Mouse (Mus musculus): ENCODE data around the gene Fam213a. TPM values are rescaled to one million over a fixed set of nuclear protein-coding genes. Genes with fewer than 3 reads are reported as not detected.

Gene Fam213a
- polyA plus RNA-seq, 1 experiment from 2014 or later, result 96.5 TPM

DNA sequence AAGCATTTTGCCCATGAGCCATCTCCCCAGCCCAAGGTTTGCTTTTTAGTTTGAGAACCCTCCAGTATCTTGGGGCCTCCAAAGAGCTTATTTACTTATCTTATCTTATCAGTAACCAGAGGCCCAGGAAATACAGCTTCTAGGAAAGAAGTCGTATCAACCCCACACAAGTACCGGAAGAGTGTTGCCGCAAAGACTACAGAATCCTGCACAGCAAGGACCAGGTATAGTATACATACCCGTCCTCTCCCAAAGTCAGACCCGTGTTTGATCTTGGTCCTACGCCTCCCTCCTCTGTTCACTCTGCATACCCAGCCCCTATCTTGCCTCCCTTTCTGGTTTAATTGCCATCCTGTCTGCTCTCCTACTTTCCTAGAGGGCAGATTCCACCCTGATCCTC is 21.1 kb downstream of the Fam213a start:
- Histone ChIP-seq H3K9ac (ENCODE audit: low read depth, low read length) (peak overlapping the region; percentile 57), H3K36me3 (ENCODE audit: control insufficient read depth, insufficient read depth) (peaks cover 11% of the 10 kb centered on the region), H3K27me3 (ENCODE audit: control insufficient read depth, insufficient read depth, low read depth, low read length) (no peaks in the 10 kb centered on the region), H3K4me2 (ENCODE audit: low read depth, low read length) (peak overlapping the region; percentile 51), H3K4me1 (ENCODE audit: control insufficient read depth, low read depth, low read length) (peaks cover 42% of the 10 kb centered on the region), H3K27ac (ENCODE audit: low read length) (peak overlapping the region; percentile 85), H3K9me3 (replicated peaks; ENCODE audit: control insufficient read depth, low read length) (no peaks in the 10 kb centered on the region), H3K4me3 (ENCODE audit: low read depth, low read length) (peak overlapping the region; percentile 35)
- peak; percentile 83 for ATAC-seq (ENCODE audit: low read depth)
- WGBS (ENCODE audit: insufficient replicate concordance), result 10% methylated on average over 6 of the region's 6 CpGs

DNA sequence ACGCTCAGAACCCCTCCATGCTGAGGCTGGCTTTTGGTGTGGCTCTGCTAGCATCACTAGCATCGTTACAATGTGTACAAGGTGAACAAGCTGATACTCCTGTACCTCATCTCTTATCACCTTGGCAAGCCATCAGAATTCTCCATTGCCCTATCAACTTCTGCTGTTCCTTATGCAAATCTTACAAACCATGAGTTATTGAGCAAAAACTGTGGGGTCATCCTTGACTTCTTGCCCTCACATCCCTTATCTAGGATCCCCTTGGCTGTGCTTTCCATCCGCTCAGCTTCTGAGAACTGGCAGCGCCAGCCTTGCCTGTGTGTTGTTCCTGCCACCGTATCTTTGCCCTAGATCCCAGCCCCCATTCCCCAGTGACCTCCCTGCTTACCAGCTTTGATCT is 24.8 kb downstream of the Fam213a start:
- ATAC-seq (ENCODE audit: low read depth), result peak; percentile 22
- H3K9ac ChIP-seq (ENCODE audit: low read depth, low read length), result no peak overlapping the region
- H3K27ac ChIP-seq (ENCODE audit: low read length), result no peak overlapping the region
- 30% methylated on average over 5 of the region's 5 CpGs for WGBS (ENCODE audit: insufficient replicate concordance)
- H3K9me3 ChIP-seq (replicated peaks; ENCODE audit: control insufficient read depth, low read length), result no peaks in the 10 kb centered on the region
- no peak overlapping the region for H3K4me2 ChIP-seq (ENCODE audit: low read depth, low read length)
- H3K27me3 ChIP-seq (ENCODE audit: control insufficient read depth, insufficient read depth, low read depth, low read length), result no peaks in the 10 kb centered on the region
- H3K4me3 ChIP-seq (ENCODE audit: low read depth, low read length), result no peak overlapping the region
- H3K36me3 ChIP-seq (ENCODE audit: control insufficient read depth, insufficient read depth), result no peaks in the 10 kb centered on the region
- H3K4me1 ChIP-seq (ENCODE audit: control insufficient read depth, low read depth, low read length), result peaks cover 42% of the 10 kb centered on the region

DNA sequence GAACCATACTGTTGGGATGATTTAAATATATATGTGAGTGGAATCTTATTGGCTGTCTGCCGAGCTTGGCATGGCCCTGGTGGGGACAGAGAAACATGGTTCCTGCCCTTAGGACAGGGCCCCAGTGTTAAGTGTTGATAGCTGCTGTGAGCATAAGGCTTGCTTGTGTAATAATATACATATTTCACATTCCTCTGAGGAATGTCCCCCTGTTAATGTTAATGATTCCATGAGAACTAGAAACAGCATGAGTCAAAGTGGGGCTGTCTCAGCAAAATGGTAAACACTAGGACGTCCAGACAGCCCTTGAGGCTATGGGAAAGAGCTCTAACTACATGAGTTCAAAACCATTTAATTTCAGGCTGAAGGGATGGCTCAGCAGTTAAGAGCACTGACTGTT is 26.4 kb downstream of the Fam213a start:
- no peak overlapping the region for H3K4me3 ChIP-seq (ENCODE audit: low read depth, low read length)
- H3K4me1 ChIP-seq (ENCODE audit: control insufficient read depth, low read depth, low read length), result peaks cover 32% of the 10 kb centered on the region
- no peak overlapping the region for H3K9ac ChIP-seq (ENCODE audit: low read depth, low read length)
- no peaks in the 10 kb centered on the region for H3K9me3 ChIP-seq (replicated peaks; ENCODE audit: control insufficient read depth, low read length)
- H3K27ac ChIP-seq (ENCODE audit: low read length), result no peak overlapping the region
- no peaks in the 10 kb centered on the region for H3K27me3 ChIP-seq (ENCODE audit: control insufficient read depth, insufficient read depth, low read depth, low read length)
- no peaks in the 10 kb centered on the region for H3K36me3 ChIP-seq (ENCODE audit: control insufficient read depth, insufficient read depth)
- no peak for ATAC-seq (ENCODE audit: low read depth)
- WGBS (ENCODE audit: insufficient replicate concordance), result 62% methylated on average over 2 of the region's 2 CpGs
- no peak overlapping the region for H3K4me2 ChIP-seq (ENCODE audit: low read depth, low read length)

DNA sequence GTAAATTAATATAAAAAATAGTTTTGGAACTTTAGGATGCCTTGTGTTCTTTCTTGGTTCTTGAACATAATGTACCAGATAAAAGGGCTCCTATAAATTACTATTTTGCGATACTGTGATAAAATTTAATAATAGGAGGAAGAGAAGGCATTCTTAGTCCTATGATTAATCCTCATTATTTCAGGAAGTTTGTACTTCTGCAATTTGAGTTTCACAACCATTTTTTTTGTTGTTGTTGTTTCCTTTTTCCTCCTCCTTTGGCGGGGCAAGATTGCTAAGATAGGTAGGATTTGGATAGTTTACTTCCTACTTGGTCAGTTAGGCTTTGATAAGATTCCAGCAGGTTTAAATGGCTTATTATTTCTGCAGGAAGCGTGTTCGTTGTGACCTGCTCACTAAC is 28.0 kb downstream of the Fam213a start:
- no peak for ATAC-seq (ENCODE audit: low read depth)
- no peak overlapping the region for H3K4me3 ChIP-seq (ENCODE audit: low read depth, low read length)
- H3K27ac ChIP-seq (ENCODE audit: low read length), result no peak overlapping the region
- no peaks in the 10 kb centered on the region for H3K9me3 ChIP-seq (replicated peaks; ENCODE audit: control insufficient read depth, low read length)
- no peak overlapping the region for H3K4me2 ChIP-seq (ENCODE audit: low read depth, low read length)
- no peaks in the 10 kb centered on the region for H3K36me3 ChIP-seq (ENCODE audit: control insufficient read depth, insufficient read depth)
- 58% methylated on average over 4 of the region's 4 CpGs for WGBS (ENCODE audit: insufficient replicate concordance)
- H3K9ac ChIP-seq (ENCODE audit: low read depth, low read length), result no peak overlapping the region
- peaks cover 17% of the 10 kb centered on the region for H3K4me1 ChIP-seq (ENCODE audit: control insufficient read depth, low read depth, low read length)
- no peaks in the 10 kb centered on the region for H3K27me3 ChIP-seq (ENCODE audit: control insufficient read depth, insufficient read depth, low read depth, low read length)

DNA sequence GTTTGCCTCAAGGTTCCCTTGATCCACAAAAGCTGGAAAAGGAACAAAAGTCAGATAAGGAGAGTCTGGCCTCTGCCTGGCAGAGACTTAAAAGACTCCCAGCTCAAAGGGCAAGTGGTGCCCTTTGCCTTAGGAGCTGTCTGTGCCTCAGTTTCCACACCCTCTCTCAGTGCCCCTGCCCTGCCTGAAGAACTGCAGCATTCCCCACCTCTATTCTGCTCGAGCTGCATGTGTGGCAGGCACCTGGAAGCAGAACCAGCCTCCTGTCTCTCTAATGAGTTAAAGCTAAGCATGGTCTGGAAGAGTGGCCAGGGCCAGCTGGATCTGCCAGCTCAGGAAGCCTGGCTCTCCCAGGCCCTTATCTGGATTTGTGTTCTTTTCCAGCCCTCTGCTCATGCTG is 33.9 kb downstream of the Fam213a start:
- ATAC-seq (ENCODE audit: low read depth), result no peak
- Histone ChIP-seq H3K4me3 (ENCODE audit: low read depth, low read length) (no peak overlapping the region), H3K9me3 (replicated peaks; ENCODE audit: control insufficient read depth, low read length) (no peaks in the 10 kb centered on the region), H3K4me2 (ENCODE audit: low read depth, low read length) (no peak overlapping the region), H3K27me3 (ENCODE audit: control insufficient read depth, insufficient read depth, low read depth, low read length) (no peaks in the 10 kb centered on the region), H3K4me1 (ENCODE audit: control insufficient read depth, low read depth, low read length) (no peaks in the 10 kb centered on the region; the same call in 1 of the 2 replicates), H3K27ac (ENCODE audit: low read length) (no peak overlapping the region), H3K9ac (ENCODE audit: low read depth, low read length) (no peak overlapping the region), H3K36me3 (ENCODE audit: control insufficient read depth, insufficient read depth) (no peaks in the 10 kb centered on the region)
- WGBS (ENCODE audit: insufficient replicate concordance), result 62% methylated on average over 1 of the region's 1 CpGs

DNA sequence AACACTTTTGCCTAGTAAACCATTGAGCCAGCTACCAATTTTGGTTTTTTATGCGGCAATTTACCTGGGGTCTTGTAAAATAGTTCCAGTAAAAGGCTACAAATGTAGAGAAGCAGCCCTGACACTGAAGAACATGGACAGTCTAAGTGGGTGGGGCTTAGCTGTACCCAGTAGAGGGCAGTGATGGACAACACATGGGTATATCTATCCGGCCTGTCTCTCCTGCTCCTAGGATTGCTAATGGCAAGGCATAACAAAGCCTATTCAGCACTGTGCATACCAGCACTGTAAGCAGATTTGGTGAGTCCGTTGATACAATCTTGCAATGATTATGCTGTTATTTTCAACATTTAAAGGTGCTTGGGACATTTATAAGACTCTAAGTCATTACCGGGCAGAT is 34.6 kb downstream of the Fam213a start:
- Histone ChIP-seq H3K27me3 (ENCODE audit: control insufficient read depth, insufficient read depth, low read depth, low read length) (no peaks in the 10 kb centered on the region), H3K36me3 (ENCODE audit: control insufficient read depth, insufficient read depth) (no peaks in the 10 kb centered on the region), H3K4me2 (ENCODE audit: low read depth, low read length) (no peak overlapping the region), H3K27ac (ENCODE audit: low read length) (no peak overlapping the region), H3K4me3 (ENCODE audit: low read depth, low read length) (no peak overlapping the region), H3K9ac (ENCODE audit: low read depth, low read length) (no peak overlapping the region), H3K4me1 (ENCODE audit: control insufficient read depth, low read depth, low read length) (no peaks in the 10 kb centered on the region; the same call in 1 of the 2 replicates), H3K9me3 (replicated peaks; ENCODE audit: control insufficient read depth, low read length) (no peaks in the 10 kb centered on the region)
- ATAC-seq (ENCODE audit: low read depth), result peak; percentile 79
- 40% methylated on average over 4 of the region's 4 CpGs for WGBS (ENCODE audit: insufficient replicate concordance)

DNA sequence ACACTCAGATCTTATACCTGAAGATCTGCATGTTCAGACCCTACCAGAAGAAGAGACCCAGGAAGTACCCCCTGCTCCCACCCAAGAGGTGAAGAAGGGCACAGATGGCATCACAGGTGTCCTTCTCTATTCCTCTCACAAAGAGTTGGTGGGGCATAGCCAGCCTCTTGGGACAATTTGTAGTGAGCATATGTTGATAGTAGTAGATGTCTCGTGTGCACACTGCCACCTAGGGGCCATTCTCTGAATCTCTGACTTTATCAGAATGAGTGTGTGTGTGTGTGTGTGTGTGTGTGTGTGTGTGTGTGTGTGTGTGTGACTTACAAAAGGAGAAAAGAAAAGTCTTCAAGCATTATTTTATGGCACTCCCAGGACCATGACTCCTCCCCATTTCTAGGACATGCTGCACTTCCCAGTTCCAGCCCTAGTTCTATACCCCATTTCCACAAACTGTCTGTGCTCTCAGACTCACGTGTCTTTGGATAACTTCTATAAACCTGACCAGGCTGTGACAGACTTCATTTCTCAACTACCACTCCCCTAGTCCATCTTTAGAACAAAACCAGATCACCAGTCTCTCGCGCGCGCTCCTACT is 38.4 kb downstream of the Fam213a start:
- H3K27me3 ChIP-seq (ENCODE audit: control insufficient read depth, insufficient read depth, low read depth, low read length), result no peaks in the 10 kb centered on the region
- H3K27ac ChIP-seq (ENCODE audit: low read length), result no peak overlapping the region
- no peaks in the 10 kb centered on the region for H3K9me3 ChIP-seq (replicated peaks; ENCODE audit: control insufficient read depth, low read length)
- no peak overlapping the region for H3K4me3 ChIP-seq (ENCODE audit: low read depth, low read length)
- no peaks in the 10 kb centered on the region; the same call in 1 of the 2 replicates for H3K4me1 ChIP-seq (ENCODE audit: control insufficient read depth, low read depth, low read length)
- WGBS (ENCODE audit: insufficient replicate concordance), result 68% methylated on average over 6 of the region's 6 CpGs
- no peak overlapping the region for H3K9ac ChIP-seq (ENCODE audit: low read depth, low read length)
- H3K4me2 ChIP-seq (ENCODE audit: low read depth, low read length), result no peak overlapping the region
- ATAC-seq (ENCODE audit: low read depth), result peak; percentile 47; the same call in 1 of the 2 replicates
- no peaks in the 10 kb centered on the region for H3K36me3 ChIP-seq (ENCODE audit: control insufficient read depth, insufficient read depth)

DNA sequence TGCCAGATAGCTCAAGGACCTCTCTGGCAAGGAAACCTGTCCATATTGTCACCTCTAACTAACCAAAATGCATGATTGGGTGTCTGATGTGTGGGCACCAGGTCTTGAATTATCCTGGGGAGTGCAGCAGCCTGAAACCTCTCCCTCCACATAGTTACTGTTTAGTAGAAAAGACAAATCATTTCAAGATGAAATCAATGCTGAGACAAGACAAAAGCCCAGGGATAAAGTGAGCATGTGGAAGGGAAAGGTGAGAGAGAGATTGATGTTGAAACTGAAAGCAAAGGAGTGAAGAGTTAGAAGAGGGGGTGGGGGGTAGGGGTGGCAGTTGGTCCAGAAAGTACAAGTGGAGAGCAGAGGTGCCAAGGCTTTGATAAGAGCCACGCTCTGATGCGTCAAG is 45.5 kb downstream of the Fam213a start:
- Histone ChIP-seq H3K9me3 (replicated peaks; ENCODE audit: control insufficient read depth, low read length) (no peaks in the 10 kb centered on the region), H3K27me3 (ENCODE audit: control insufficient read depth, insufficient read depth, low read depth, low read length) (no peaks in the 10 kb centered on the region), H3K27ac (ENCODE audit: low read length) (no peak overlapping the region; the same call in 1 of the 2 replicates), H3K4me3 (ENCODE audit: low read depth, low read length) (no peak overlapping the region), H3K9ac (ENCODE audit: low read depth, low read length) (no peak overlapping the region), H3K4me1 (ENCODE audit: control insufficient read depth, low read depth, low read length) (peaks cover 38% of the 10 kb centered on the region), H3K36me3 (ENCODE audit: control insufficient read depth, insufficient read depth) (no peaks in the 10 kb centered on the region), H3K4me2 (ENCODE audit: low read depth, low read length) (peak overlapping the region; percentile 84)
- ATAC-seq (ENCODE audit: low read depth), result no peak
- WGBS (ENCODE audit: insufficient replicate concordance), result 41% methylated on average over 2 of the region's 2 CpGs

DNA sequence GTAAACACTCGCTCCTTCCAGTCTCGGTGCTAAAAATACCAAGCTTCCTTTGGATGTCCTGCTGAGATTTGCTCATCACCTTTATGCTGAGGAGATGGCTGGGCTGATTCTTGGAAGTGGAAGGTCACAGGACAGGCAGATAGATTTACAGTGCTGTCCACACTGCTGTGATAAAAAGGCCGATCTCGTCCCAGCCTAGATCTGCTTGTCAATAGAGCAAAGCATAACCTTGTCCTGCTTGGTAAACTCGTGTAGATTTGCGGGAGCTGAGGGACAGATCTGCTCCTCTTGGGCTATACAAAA is 46.0 kb downstream of the Fam213a start:
- H3K9ac ChIP-seq (ENCODE audit: low read depth, low read length), result peak overlapping the region; percentile 43
- H3K4me3 ChIP-seq (ENCODE audit: low read depth, low read length), result peak overlapping the region; percentile 61
- no peak for ATAC-seq (ENCODE audit: low read depth)
- peak overlapping the region; percentile 84 for H3K4me2 ChIP-seq (ENCODE audit: low read depth, low read length)
- H3K27ac ChIP-seq (ENCODE audit: low read length), result peak overlapping the region; percentile 68
- H3K27me3 ChIP-seq (ENCODE audit: control insufficient read depth, insufficient read depth, low read depth, low read length), result no peaks in the 10 kb centered on the region
- peaks cover 43% of the 10 kb centered on the region for H3K4me1 ChIP-seq (ENCODE audit: control insufficient read depth, low read depth, low read length)
- WGBS (ENCODE audit: insufficient replicate concordance), result 8% methylated on average over 6 of the region's 6 CpGs
- H3K9me3 ChIP-seq (replicated peaks; ENCODE audit: control insufficient read depth, low read length), result no peaks in the 10 kb centered on the region
- no peaks in the 10 kb centered on the region for H3K36me3 ChIP-seq (ENCODE audit: control insufficient read depth, insufficient read depth)

Measured in liver, embryonic 16.5 days (tissue).